Mouse (Mus musculus) adrenal gland, adult (tissue): Measurements from ENCODE around the gene Ppp2r5d.
A peak's percentile ranks its signal among the peaks of the same experiment; 100 is the strongest.

ENCODE experiments used
- DNase-seq, 2 experiments: peaks; one replicate each; pipeline ENCODE4 v3.0.0; 2022 to 2023; ENCODE audit warnings: low spot score in 1 of 2; ENCODE audit not compliant: inconsistent age in 2 of 2

The Ppp2r5d gene

GRCm38 (mm10) chr17:46724477-46725084, 19.7 kb upstream of the Ppp2r5d start:
- peak in 1 of 2 experiments; percentile 27 for DNase-seq

GRCm38 (mm10) chr17:46721077-46721476, 16.2 kb upstream of the Ppp2r5d start:
- peak in 1 of 2 experiments; percentile 68 for DNase-seq

GRCm38 (mm10) chr17:46714756-46715481, 10.0 kb upstream of the Ppp2r5d start:
- DNase-seq = peak in 1 of 2 experiments; percentile 65

GRCm38 (mm10) chr17:46713849-46714248, 8.9 kb upstream of the Ppp2r5d start:
- DNase-seq = no peak

- no peak for DNase-seq
Measured at GRCm38 (mm10) chr17:46712442-46712841, 7.5 kb upstream of the Ppp2r5d start.

- DNase-seq = peak; percentile 67 to 90
Measured at GRCm38 (mm10) chr17:46711612-46712271, 6.8 kb upstream of the Ppp2r5d start.

- DNase-seq = peak; percentile 93 to 97
Measured at GRCm38 (mm10) chr17:46710959-46711597, 6.2 kb upstream of the Ppp2r5d start, which contains the start of gene Pex6. Gene Pex6, plus strand, starts transcription at chr17:46711463.

GRCm38 (mm10) chr17:46706375-46707089, 1.6 kb upstream of the Ppp2r5d start:
- DNase-seq = no peak

- DNase-seq = no peak
Measured at GRCm38 (mm10) chr17:46703971-46704886, 682 bp downstream of the Ppp2r5d start.

GRCm38 (mm10) chr17:46702506-46702905, 2.4 kb downstream of the Ppp2r5d start:
- DNase-seq = no peak

GRCm38 (mm10) chr17:46702100-46702499, 2.8 kb downstream of the Ppp2r5d start:
- no peak for DNase-seq

GRCm38 (mm10) chr17:46701489-46701888, 3.4 kb downstream of the Ppp2r5d start:
- DNase-seq = no peak

GRCm38 (mm10) chr17:46699912-46700311, 5.0 kb downstream of the Ppp2r5d start:
- no peak for DNase-seq

- no peak for DNase-seq
Measured at GRCm38 (mm10) chr17:46699245-46699644, 5.7 kb downstream of the Ppp2r5d start.

- DNase-seq = no peak
Measured at GRCm38 (mm10) chr17:46698515-46698914, 6.4 kb downstream of the Ppp2r5d start.

- DNase-seq = no peak
Measured at GRCm38 (mm10) chr17:46694517-46695063, 10.3 kb downstream of the Ppp2r5d start.

- no peak for DNase-seq
Measured at GRCm38 (mm10) chr17:46691390-46691789, 13.5 kb downstream of the Ppp2r5d start.

- DNase-seq = no peak
Measured at GRCm38 (mm10) chr17:46690665-46691064, 14.2 kb downstream of the Ppp2r5d start.

- DNase-seq = no peak
Measured at GRCm38 (mm10) chr17:46685913-46686312, 19.0 kb downstream of the Ppp2r5d start.
